Mouse (Mus musculus): ENCODE measurements around the gene Acvr2a. TPM values are rescaled to one million over a fixed set of nuclear protein-coding genes. Genes with fewer than 3 reads are reported as not detected.
A peak's percentile ranks its signal among the peaks of the same experiment; 100 is the strongest.

The Acvr2a gene
- total and polyA plus RNA-seq, 2 experiments from 2014 or later = 24.0 to 50.3 TPM

GRCm38 (mm10) chr2:48788901-48789300, 25.0 kb upstream of the Acvr2a start:
- no peak overlapping the region for H3K4me3 ChIP-seq (ENCODE audit: low read length)
- TF ChIP-seq CTCF (IDR thresholded peaks at IDR 0.05; ENCODE audit: low read depth) = no peak
- no peaks in the 10 kb centered on the region for H3K9me3 ChIP-seq (ENCODE audit: low read length)
- DNase-seq (ENCODE audit: low spot score) (peak; percentile 30), ATAC-seq (peak; percentile 32; the same call in 1 of the 2 replicates)
- H3K27ac ChIP-seq = no peak overlapping the region
- H3K36me3 ChIP-seq (ENCODE audit: insufficient read depth, low read length) = no peaks in the 10 kb centered on the region
- no peaks in the 10 kb centered on the region for H3K27me3 ChIP-seq (ENCODE audit: insufficient read depth, low read length)
- no peak overlapping the region for H3K9ac ChIP-seq (replicated peaks; ENCODE audit: low read length)
- no peaks in the 10 kb centered on the region for H3K4me1 ChIP-seq (ENCODE audit: insufficient read depth, low read length)
- H3K4me2 ChIP-seq (ENCODE audit: low read depth, low read length) = no peak overlapping the region
- WGBS = 54% methylated on average over 3 of the region's 3 CpGs

DNA sequence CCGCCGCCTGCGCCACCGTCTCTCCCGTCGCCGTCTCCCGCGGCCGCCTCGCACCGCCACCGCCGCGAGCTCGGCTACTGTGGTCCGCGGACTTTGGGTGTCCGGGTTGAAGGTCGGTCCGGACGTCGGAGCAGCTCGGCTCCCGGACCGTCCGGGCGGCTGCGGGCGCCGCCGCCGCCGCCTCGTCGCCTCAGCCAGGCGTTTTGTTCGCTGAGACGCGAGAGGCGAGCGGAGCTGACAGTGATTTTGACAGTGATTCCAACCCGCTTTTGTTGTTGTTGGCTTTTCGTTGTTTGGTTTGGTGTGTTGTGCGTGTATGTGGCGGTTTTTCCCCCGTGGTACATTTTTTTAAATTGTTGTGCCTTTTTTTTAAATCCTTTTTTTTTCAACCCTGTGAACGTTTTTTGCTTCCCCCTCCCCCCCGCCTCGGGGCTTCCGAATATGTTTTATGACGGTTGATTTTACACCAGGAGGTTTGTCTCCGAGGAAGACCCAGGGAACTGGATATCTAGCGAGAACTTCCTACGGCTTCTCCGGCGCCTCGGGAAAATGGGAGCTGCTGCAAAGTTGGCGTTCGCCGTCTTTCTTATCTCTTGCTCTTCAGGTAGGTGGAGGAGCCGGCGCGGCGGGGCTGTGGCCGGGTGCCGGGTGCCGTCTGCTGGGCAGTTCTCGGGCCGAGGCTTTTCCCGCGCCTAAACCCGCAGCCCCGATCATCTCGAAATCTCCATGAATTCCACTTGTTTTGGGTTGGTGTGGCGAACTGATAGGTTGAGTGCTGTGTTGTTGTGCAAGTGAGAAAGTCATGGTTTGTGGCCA, 522 bp downstream of the Acvr2a start:
- Histone ChIP-seq H3K4me3 (ENCODE audit: low read length) (peak overlapping the region; percentile 90), H3K36me3 (ENCODE audit: insufficient read depth, low read length) (no peaks in the 10 kb centered on the region), H3K4me2 (ENCODE audit: low read depth, low read length) (peak overlapping the region; percentile 77), H3K9me3 (ENCODE audit: low read length) (no peaks in the 10 kb centered on the region), H3K4me1 (ENCODE audit: insufficient read depth, low read length) (no peaks in the 10 kb centered on the region), H3K27me3 (ENCODE audit: insufficient read depth, low read length) (no peaks in the 10 kb centered on the region), H3K27ac (peak overlapping the region; percentile 98), H3K9ac (replicated peaks; ENCODE audit: low read length) (peak overlapping the region; percentile 81)
- 3% methylated on average over 74 of the region's 76 CpGs for WGBS
- DNase-seq (ENCODE audit: low spot score) (peak; percentile 59), ATAC-seq (peak; percentile 78)
- no peak for TF ChIP-seq CTCF (IDR thresholded peaks at IDR 0.05; ENCODE audit: low read depth)

DNA sequence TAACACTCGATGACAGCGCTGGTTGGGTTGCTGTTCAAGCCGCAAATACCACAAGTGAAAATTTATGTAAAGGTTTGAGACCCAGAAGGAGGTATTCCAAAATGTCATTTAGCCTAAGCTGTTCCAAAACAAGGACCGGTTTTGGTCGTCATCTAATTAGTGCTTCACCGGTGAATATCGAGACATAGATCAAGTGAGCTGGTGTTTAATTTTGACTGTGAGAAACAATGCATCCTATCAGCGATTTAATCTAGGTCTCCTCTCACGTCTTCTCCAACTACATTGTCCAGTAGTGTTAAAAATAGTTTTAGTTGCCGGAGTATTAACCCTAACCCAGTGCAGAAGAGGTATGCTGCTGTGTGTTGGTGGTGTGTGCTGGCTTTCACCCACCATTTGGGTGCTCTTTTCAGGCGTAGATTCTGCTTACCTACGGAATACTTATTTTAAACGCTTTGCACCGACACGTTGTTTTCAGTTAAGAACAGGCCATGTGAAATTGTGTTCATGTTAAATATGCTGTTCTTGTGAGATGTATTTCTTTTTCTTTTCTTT, 1.2 kb downstream of the Acvr2a start:
- ATAC-seq = no peak
- no peaks in the 10 kb centered on the region for H3K9me3 ChIP-seq (ENCODE audit: low read length)
- no peak for TF ChIP-seq CTCF (IDR thresholded peaks at IDR 0.05; ENCODE audit: low read depth)
- no peaks in the 10 kb centered on the region for H3K27me3 ChIP-seq (ENCODE audit: insufficient read depth, low read length)
- peak overlapping the region; percentile 90 for H3K4me3 ChIP-seq (ENCODE audit: low read length)
- H3K9ac ChIP-seq (replicated peaks; ENCODE audit: low read length) = peak overlapping the region; percentile 81
- WGBS = under 1% methylated on average over 15 of the region's 15 CpGs
- peak overlapping the region; percentile 98 for H3K27ac ChIP-seq
- no peaks in the 10 kb centered on the region for H3K36me3 ChIP-seq (ENCODE audit: insufficient read depth, low read length)
- H3K4me2 ChIP-seq (ENCODE audit: low read depth, low read length) = peak overlapping the region; percentile 77
- DNase-seq (ENCODE audit: low spot score) = no peak
- H3K4me1 ChIP-seq (ENCODE audit: insufficient read depth, low read length) = no peaks in the 10 kb centered on the region

DNA sequence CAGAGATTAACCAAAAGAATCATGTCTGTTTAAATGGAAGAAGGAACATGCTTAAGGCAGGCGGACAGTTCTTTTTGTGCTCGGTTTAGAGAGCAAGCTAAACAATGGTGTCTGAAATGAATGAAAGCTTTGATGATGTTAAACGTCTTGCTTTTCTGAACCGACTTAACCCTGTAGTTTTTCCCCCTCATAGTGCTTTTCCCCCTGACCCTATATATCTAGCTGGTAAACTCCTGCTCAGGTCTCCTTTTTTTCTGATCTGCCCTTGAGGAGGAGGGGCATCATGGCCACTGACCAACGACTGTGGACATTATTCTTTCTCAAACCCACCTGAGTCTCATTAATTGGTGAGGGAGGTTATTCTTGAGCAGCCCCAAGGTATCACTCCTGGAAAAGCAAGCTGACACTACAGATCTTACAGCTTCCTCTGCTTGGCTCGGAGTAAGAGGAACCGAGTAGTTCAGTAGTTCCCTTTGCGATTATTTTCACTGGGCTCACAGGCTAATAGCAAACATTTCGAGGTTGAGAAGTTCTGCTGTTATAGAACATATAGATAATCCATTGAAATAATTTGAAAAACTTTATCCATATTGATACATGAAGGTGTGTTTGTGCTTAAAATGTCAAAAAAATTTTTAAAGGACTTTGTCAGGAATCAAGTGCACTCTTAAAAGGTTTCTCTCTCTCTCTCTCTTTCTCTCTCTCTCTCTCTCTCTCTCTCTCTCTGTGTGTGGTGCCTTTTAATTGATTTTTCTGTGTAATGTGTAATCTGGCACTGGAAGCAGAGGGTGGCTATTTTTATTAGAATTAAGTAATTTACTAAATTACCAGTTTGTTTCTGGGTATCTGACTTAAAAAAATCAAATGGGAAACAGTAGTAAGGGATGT, 2.5 kb downstream of the Acvr2a start:
- Histone ChIP-seq H3K27me3 (ENCODE audit: insufficient read depth, low read length) (no peaks in the 10 kb centered on the region), H3K9ac (replicated peaks; ENCODE audit: low read length) (peak overlapping the region; percentile 81), H3K4me2 (ENCODE audit: low read depth, low read length) (peak overlapping the region; percentile 77), H3K36me3 (ENCODE audit: insufficient read depth, low read length) (no peaks in the 10 kb centered on the region), H3K9me3 (ENCODE audit: low read length) (no peaks in the 10 kb centered on the region), H3K4me1 (ENCODE audit: insufficient read depth, low read length) (no peaks in the 10 kb centered on the region), H3K27ac (peak overlapping the region; percentile 45), H3K4me3 (ENCODE audit: low read length) (peak overlapping the region; percentile 90)
- TF ChIP-seq CTCF (IDR thresholded peaks at IDR 0.05; ENCODE audit: low read depth) = no peak
- WGBS = 11% methylated on average over 9 of the region's 9 CpGs
- ATAC-seq (no peak), DNase-seq (ENCODE audit: low spot score) (peak; percentile 22)

DNA sequence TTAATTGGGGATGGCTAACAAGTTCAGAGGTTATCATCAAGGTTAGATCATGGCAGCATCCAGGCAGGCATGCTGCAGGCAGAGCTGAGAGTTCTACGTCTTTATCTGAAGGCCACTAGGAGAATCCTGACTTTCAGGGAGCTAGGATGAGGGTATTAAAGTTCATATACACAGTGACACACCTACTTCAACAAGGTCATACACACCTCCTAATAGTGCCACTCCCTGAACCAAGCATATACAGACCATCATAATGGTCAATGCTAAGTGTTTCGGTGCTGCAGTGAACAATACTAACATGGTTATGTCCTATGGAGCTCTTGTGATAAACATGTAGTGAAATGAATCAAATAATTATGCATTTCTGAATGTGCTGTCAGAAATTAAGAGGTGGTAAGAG, 12.0 kb downstream of the Acvr2a start:
- WGBS = 92% methylated on average over 2 of the region's 2 CpGs
- Histone ChIP-seq H3K4me2 (ENCODE audit: low read depth, low read length) (no peak overlapping the region), H3K9ac (replicated peaks; ENCODE audit: low read length) (no peak overlapping the region), H3K9me3 (ENCODE audit: low read length) (no peaks in the 10 kb centered on the region), H3K4me1 (ENCODE audit: insufficient read depth, low read length) (no peaks in the 10 kb centered on the region), H3K27me3 (ENCODE audit: insufficient read depth, low read length) (no peaks in the 10 kb centered on the region), H3K36me3 (ENCODE audit: insufficient read depth, low read length) (no peaks in the 10 kb centered on the region), H3K4me3 (ENCODE audit: low read length) (no peak overlapping the region), H3K27ac (no peak overlapping the region)
- ATAC-seq = no peak
- no peak for DNase-seq (ENCODE audit: low spot score)
- no peak for TF ChIP-seq CTCF (IDR thresholded peaks at IDR 0.05; ENCODE audit: low read depth)

- Histone ChIP-seq H3K9me3 (ENCODE audit: low read length) (no peaks in the 10 kb centered on the region), H3K9ac (replicated peaks; ENCODE audit: low read length) (no peak overlapping the region), H3K4me3 (ENCODE audit: low read length) (no peak overlapping the region), H3K4me1 (ENCODE audit: insufficient read depth, low read length) (no peaks in the 10 kb centered on the region), H3K27ac (no peak overlapping the region), H3K27me3 (ENCODE audit: insufficient read depth, low read length) (no peaks in the 10 kb centered on the region), H3K4me2 (ENCODE audit: low read depth, low read length) (no peak overlapping the region), H3K36me3 (ENCODE audit: insufficient read depth, low read length) (no peaks in the 10 kb centered on the region)
- TF ChIP-seq CTCF (IDR thresholded peaks at IDR 0.05; ENCODE audit: low read depth) = no peak
- no peak for DNase-seq (ENCODE audit: low spot score)
- ATAC-seq = no peak
Observed at GRCm38 (mm10) chr2:48826380-48826779, 12.5 kb downstream of the Acvr2a start.
